Mouse (Mus musculus): ENCODE data around the gene Cntn6. TPM values are rescaled to one million over a fixed set of nuclear protein-coding genes. Genes with fewer than 3 reads are reported as not detected.

Cntn6 gene
- 0.06 TPM in 1 of 2 replicates, not detected in the other for polyA plus RNA-seq (2015; fragmentation: Nextera tagmentation; extraction: Ambion mirVana)

DNA sequence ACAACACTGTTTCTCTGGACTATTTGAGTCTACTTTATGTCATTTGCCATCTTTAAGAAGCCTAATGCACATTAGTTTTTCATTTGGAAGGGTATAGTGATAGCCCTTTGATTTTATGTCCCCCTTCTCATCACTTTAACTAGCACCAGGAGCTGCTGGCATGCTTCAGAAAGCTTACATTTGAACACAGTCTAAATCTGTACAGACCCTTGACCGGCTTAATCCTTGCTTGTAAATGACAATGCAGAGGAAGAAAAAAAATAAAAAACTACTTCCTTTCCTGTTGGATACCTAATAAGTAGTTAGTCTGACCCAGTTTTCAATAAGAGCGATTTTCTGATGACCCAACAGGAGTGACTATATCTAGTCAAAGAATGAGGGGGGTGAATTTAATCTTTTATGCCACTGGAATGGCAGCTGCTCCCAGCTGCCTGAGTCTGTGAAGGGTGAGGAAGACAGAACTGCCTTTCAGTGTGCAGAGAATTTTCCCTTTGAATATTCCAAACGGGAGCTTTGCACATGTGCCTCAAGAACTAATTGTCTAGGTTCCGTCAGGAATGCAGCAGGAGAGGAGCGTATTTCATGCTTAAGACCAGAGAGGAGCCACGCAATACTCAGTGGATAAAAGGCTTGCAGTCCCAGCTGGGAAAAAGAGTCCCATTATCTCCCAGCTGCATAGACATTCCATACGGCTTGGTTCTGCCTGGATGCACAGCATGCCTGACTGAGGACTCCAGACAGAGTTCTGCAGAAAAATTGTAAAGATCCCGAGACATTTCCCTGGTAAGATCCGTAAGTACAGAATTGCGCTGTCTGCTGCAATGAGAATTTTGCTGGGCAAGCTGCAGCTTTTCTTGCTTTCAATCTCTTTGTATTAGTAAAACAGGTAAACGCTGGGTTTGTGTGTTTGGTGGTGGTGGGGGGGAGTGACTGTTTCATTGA lies at the start of gene Cntn6:
Gene Cntn6, plus strand, starts transcription at position 301 of the 942 bp plus-strand sequence.
- no peak for DNase-seq (ENCODE audit: low spot score)

DNA sequence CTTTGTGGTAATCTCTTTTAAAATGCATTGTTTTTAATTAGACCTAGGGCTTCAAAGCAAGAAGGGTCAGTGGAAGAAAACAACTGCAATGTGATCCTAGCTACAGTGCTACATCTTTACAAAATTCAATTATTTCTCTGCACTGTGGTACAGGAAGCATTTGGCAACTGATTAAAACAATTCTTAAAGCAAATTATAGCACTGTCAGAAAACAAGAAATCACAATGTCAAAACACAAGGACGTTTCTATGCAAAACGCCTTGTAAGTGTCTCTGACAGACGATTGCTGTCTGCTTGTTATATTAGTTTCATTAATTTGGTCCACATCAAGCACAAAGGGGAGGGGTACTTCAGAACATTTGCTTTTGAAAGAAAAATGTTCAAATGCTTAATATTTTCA lies 48.9 kb upstream of the Cntn6 start:
- no peak for DNase-seq (ENCODE audit: low spot score)

DNA sequence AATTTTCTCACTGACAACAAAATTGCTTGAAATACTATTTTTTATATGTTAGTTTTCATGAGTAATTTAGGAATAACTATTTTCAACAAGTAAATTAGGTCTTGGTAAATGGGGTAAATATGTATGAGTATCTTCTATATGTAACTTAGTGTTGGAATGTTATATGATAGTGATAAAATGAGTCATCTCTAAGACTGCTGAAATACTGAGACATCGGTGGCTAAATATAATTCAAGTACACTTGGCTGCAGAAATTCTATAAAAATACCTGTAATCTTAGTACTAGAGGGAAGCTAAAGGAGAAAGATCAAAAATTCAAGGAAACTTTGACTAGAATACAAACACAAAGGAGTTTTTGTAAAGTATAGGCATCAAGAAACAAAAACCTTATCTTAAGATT lies 21.9 kb upstream of the Cntn6 start:
- DNase-seq (ENCODE audit: low spot score): no peak

DNA sequence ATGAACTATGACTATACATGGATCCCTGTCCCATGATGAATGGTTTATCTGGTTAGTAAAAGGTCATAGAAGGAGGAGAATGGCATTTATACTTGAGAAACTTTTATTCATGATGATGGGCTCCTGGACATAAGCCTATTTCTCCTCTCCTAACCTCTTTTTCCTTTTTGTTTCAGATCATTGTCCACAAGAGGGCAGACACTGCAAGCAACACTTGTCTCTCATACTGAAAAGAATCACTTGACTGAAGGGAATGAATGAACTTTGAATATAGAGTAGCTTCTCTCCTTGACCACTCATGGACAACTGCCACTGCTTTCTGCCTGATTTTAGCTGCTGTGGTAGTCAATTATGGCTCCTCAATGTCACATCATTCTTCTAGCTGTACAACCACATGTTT lies 13.3 kb upstream of the Cntn6 start:
- no peak for DNase-seq (ENCODE audit: low spot score)

DNA sequence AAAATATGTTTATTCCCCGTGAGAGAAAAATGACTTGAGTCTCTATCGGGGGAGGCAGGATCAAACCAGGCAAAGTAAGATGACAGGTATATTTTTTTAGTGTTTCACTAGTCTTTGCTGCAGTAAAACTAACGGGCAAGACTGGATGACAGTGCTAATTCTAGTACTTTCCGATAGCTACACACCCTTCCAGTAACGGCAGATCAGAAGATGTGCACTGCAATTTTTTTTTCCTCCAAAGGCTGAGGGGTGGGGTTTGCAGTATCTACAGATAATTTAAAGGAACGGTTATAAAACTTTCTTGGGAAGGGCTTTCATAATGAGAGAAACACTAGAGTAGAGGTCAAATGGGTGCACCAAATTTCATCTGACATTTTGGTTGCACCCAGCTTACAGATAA lies 869 bp downstream of the Cntn6 start:
- no peak for DNase-seq (ENCODE audit: low spot score)

DNA sequence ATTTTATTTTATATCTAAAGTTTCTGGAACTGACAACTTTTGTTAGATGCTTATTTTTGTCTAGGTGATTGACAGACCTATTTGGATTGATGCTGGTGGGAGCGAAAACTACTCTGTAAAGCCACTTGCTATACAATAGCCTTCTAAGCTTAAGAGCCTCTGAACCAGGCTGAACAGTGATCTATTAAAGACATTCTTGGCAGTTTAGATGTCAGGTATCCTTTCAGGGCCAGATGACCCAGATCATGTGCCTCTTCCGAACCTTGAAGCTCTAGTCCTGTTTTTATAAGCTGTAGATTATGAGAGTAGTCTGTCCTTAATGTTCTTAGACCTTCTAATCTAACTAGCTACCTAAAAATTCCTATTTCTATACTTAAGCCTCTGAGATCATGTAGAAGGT lies 3.2 kb downstream of the Cntn6 start:
- DNase-seq (ENCODE audit: low spot score): no peak

DNA sequence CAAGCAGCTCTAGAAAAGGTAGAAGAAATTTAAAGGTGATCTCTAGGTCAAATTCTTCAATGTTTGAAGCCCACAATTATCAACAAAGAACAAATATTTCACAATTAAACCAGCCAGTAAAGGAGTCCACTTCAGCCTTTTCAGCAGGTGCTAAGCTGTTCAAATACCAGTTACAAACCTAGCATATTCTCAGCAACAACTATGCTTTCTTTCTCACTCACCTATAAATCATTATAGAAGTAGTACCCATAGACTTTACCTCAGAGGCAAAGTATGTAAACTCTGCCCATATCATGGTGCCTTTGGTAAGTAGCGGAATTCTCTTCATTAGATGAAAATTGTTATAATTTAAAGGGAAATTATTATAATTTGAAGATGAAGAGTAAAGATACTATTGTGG lies 71.4 kb downstream of the Cntn6 start:
- DNase-seq (ENCODE audit: low spot score): no peak

DNA sequence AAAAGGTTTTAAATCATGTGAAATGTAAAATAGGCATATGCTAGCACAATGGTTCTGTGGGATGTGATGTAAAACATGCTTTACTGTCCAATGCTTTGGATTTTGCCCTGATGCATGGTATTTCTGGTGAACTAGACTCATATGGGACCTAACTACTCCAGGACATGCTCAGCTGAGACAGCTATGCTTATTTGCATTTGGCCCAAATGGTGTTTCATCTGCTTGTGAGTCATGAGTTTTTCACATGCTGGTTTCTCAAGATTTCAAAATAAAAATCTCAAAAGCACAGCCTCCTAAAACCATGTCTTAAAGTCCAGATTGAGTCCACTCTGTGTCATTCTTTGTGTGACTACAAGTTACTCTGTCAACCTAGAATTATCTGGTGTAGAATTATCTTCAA lies 77.0 kb downstream of the Cntn6 start:
- DNase-seq (ENCODE audit: low spot score): no peak

DNA sequence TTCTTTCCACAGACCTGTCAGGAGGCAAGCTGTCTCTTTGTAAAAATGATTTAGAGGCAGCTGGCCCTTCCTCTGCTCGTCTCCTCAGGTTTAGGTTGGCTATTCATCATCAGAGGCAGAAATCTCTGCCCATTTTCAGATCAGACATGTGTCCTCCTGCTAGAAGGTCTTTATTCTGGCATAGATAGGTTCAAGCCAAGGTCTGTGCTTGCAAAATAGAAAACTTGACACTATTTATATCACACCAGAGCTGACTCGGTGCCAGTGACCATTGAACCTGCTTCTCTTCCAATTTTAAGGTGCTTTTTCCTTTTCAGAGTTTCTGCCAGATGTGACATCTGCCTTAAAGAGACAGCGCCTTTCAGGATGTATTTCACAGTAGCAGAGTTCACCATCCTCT lies 95.4 kb downstream of the Cntn6 start:
- no peak for DNase-seq (ENCODE audit: low spot score)

DNA sequence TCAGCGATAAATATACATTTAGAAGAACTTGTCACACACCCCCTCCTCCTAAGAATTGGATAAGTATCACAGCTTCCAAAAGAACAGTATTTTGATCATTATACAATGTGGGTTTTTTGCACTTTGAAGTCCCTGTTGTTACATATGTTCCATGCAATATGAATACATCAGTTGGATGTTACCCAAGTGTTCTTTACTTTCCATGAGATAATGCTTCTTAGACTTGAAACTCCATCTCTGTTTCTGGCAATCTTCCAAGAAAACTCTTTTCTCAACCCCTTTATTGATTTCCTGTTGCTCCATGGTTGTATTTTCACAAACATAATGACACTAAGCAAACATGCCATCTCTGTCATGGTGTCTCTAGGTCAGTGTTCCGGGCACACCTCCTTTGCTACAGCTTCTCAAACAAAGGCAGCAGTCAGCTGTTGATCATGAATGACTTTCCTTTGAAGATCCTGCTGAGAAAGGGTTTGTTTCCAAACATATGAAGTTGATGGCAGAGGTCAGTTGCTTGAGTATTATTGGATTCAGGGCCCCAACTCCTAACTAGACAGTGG lies 108.3 kb downstream of the Cntn6 start:
- no peak for DNase-seq (ENCODE audit: low spot score)

DNA sequence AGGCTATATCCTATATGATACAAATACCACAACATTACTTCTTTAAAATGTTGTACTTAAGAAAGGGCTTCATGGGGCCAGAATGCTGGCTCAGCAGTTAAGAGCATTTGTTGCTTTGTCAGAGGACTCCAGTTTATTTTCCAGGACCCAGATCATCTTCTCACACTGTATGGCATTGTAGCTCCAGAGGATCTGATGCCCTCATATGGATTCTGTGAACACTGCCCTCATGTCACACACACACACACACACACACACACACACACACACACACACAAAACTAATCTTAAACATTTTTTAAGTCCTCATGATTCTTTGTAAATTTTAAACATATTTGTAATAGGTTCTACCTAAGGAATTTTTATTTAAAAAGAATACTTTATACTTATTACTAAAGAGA lies 110.3 kb downstream of the Cntn6 start:
- DNase-seq (ENCODE audit: low spot score): no peak

DNA sequence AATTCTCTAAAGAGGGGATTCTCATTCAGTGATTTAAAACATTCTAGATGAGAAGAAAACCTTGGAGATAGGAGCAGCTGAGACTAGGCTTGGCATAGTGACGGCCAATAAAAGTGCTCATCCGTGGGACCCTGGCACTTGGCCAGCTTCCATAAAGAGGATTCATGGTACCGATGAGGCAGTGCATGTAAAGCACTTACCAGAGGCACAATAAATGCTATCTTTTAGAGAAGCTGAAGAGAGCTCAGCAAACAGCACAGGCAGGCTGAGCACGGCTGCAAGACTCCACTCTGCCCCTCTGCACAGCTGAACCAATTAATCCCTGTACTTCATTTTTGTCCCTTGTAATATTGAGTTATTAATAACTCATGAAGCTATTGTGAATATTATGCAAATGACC lies 110.8 kb downstream of the Cntn6 start:
- DNase-seq (ENCODE audit: low spot score): no peak

DNA sequence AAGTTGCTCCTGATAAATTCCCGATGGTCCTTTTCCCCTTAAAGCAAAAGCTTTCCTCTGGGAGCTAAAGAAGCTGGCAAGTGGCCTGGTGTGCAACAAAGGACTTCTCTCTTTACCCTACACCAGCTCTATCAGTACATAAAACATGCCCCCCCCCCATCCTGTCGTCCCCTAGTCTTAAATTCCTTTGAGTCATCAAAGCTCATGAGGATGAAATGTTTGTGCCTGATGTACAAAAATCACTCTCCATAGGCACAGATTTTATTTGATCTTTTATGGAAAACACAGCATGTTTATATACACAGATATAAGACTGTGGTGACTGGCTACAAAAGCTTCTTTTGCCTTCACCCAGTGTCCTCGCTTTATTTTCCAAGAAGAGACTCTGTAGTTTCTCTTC lies 112.6 kb downstream of the Cntn6 start:
- no peak for DNase-seq (ENCODE audit: low spot score)

DNA sequence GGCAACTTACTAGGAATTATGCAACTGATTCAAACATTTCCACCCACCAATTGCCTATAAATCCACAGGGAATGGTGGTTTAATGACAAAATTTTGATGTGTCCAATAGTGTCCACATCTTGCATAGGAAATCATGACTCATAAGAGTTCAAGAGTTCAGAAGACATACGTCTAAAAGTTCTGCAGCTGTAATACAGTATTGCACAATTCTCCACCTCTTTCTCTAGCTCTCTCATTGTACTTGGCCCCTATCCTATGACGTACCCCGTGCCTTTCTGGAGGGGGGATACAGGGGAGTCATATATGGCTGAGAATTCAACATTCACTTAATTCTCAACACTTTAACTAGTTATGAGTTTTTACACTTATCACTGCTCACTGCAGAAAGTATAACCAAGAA lies 160.9 kb downstream of the Cntn6 start:
- no peak for DNase-seq (ENCODE audit: low spot score)

DNA sequence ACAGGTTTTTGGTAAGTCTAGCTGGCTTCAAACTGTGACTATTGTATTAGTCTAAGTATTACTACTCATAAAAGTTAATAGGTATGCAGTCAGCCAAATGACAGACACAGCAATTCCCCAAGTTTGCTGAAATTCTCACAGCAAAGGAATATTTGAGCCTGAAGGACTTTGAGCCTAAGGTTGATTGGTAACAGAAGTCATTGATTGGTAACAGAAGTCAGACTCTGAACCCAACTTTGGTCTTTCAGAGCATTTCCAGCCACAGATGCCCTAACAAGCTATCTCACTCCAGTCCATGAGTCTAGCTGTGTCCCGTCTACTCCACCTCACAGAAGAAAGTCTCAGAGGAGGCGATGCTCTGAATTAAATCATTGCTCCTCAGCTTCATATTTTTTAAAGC lies 176.1 kb downstream of the Cntn6 start:
- no peak for DNase-seq (ENCODE audit: low spot score)

DNA sequence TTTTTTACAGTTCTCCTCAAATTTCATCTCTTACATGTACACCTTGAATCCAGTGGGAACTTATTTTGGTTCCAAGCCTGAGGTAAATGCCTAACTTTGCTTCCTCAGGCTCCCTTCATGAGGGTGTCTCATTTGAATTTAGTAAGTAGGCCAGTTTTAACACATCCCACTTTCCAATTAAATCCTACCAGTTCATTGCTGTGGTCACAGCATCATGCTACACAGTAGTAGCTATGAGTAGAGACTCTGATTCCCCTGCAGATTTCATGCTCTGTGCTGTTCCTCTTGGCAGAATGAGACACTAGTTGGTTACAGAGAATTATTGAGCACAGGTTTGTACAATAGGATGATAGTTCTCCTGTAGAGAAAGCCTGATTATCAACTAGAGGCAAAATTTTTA lies 181.7 kb downstream of the Cntn6 start:
- DNase-seq (ENCODE audit: low spot score): no peak

DNA sequence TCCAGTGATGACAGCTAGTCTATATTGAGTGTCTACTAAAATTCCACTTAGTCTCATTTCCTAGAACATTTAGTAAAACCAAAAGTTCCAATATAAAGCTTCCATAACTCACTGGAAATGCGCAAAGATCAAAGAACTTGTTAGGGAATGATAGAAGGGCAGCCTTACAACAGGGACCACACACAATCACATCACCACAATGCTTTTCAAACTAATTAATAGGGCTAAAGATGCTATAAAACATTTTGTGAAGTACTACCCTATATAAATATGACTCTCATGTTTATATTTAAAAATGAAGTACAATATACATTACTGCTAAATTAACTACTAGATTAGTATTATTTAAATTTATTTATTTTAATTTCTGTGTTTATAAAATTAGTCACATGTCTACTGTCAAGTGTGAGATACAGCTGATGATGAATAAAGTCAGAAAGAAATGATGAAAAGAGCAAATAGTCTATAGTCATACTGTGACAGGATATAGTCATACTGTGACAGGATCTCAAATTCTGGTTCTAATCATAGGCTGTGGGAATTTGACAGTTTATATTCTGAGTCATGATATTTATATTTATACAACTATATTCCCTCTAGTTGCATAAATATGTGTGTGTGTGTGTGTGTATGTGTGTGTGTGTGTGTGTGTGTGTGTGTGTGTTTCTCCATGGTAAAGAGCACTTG lies 187.4 kb downstream of the Cntn6 start:
- DNase-seq (ENCODE audit: low spot score): no peak

DNA sequence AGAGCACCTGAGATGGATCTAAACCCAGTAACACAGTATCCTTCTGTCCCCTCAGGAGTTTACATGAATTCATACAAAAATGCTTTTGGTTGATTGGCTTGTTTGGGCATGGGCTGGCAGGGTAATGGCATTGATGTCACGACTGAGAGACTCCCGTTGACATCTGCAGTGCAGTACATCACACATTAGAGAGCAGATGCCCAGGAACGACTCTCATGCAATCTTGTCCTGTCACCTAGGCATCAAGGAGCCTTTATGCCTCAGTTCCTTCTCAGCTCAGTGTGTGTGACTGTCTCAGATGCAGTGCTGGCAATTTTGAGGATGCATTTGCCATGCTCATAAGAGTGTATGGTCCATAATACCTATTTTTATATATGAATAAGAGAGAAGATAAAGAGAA lies 195.4 kb downstream of the Cntn6 start:
- no peak for DNase-seq (ENCODE audit: low spot score)

DNA sequence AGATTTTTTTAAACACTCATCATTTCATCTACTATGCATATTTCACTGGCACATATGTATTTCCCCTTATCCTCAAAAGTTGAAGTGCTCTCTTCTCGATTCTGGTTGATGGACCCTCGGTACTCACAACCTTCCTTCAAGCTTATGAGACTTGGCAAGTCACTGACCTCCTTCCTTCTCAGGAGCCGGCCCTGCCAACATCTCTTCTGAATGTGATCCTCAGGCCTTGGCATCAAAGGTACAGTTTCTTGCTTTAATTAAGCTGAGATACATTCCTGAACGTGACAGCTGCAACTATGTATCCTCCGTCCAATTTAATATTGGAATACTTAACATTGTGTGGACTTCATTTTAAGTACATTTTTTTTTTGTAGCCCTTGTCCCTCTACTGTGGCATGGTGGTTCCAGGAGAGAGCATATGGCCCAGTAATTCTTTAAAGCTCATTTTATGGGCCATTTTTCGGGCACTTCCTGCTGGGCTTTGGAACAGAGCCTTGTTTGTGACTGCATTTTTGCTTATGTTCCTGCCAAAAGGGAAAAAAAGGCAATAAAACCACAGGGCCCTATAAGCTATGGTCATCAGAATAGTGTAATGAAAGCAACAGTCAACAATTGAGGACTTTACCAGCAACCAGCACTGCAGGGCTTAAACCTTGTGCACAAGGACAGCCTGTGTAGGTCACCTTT lies 196.0 kb downstream of the Cntn6 start:
- no peak for DNase-seq (ENCODE audit: low spot score)

DNA sequence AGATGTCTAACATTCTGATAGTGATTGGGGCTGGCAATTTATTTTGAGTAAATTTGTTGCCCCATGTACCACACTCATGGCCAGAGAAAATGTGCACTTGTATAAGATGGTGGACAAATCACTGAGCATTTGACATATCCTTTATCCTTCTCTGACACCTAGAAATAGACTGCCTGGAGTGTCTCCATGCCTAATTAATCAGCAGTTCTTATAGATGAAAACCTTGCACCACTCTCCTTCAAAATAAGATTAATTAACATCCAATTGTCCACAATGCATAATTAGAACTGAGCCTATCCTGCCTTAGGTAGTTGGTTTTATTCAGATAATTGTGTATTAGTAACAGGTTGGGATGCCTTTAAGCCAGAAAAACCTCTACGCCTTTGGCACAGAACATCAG lies 236.0 kb downstream of the Cntn6 start:
- DNase-seq (ENCODE audit: low spot score): no peak

DNA sequence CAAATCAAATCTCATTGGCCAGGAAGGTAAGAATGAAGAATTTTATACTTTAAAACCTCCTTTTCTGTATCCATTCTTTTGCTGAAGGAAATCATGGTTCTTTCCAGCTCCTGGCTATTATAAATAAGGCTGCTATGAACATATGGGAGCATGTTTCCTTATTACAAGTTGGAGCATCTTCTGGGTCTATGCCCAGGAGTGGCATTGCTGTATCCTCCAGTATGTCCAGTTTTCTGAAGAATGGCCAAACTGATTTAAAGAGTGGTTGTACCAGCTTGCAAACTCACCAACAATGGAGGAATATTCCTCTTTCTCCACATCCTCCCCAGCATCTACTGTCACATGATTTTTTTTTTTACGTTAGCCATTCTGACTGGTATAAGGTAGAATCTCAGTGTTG lies 241.7 kb downstream of the Cntn6 start:
- no peak for DNase-seq (ENCODE audit: low spot score)

DNA sequence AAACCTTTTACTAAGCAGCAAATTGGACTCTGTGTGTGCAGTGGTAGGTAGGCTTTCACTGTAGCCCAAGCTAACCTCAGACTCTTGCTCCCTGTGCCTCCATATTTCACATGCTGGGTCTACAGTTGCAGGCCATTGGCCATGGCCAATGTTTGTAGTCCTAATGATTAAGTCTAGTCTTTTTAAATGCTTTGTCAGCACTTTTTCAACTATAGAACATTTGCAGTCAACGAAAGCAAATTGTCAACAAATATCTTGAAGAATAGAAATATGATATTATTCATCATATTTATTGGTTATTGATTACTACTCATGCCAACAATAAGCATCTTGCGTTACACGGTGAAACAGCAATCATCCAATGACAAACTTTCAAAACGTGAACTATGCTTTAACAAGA lies 246.4 kb downstream of the Cntn6 start:
- DNase-seq (ENCODE audit: low spot score): no peak

Measured in thymus, postnatal 0 days (tissue).